Mouse (Mus musculus) CH12.LX (cell line): ENCODE results near the gene Itpr1. TPM values are rescaled to one million over a fixed set of nuclear protein-coding genes. Genes with fewer than 3 reads are reported as not detected.
A peak's percentile ranks its signal among the peaks of the same experiment; 100 is the strongest.

Experiments used
- DNase-seq: peaks from one replicate; pipeline ENCODE4 v3.0.0-alpha.2; 2013; ENCODE audit errors: extremely low read depth
- H3K27ac ChIP-seq: 2 replicates; pipeline ENCODE4 v1.5.1; 2012; ENCODE audit warnings: low read depth, mild to moderate bottlenecking, control low read depth, moderate library complexity; ENCODE audit not compliant: insufficient read depth
- H3K27me3 ChIP-seq: replicated peaks from 2 replicates; pipeline ENCODE3; 2012; ENCODE audit warnings: inconsistent platforms
- H3K36me3 ChIP-seq, 2 experiments: replicated peaks in 1 of 2; 2 replicates each; pipeline versions ENCODE3 to v1.6.1; 2012; ENCODE audit warnings: inconsistent platforms in 1 of 2, low read length in 1 of 2, mild to moderate bottlenecking in 1 of 2, mixed read lengths in 1 of 2, moderate library complexity in 1 of 2; ENCODE audit not compliant: control insufficient read depth in 1 of 2, insufficient read depth in 1 of 2
- H3K4me1 ChIP-seq, 2 experiments: 2 replicates each; pipeline ENCODE4 v1.6.1; 2012; ENCODE audit warnings: inconsistent platforms in 1 of 2, moderate library complexity in 1 of 2; ENCODE audit not compliant: insufficient read depth in 2 of 2, control insufficient read depth in 1 of 2
- H3K4me2 ChIP-seq: 2 replicates; pipeline ENCODE4 v1.6.1; 2012; ENCODE audit warnings: low read depth, mild to moderate bottlenecking, control low read depth; ENCODE audit not compliant: poor library complexity, insufficient read depth, severe bottlenecking
- H3K4me3 ChIP-seq, 3 experiments: fragments of 150-350 bp in 1 of 3; sonication (generic) in 1 of 3; replicated peaks in 1 of 3; 2 replicates each; pipeline versions ENCODE3 to v1.5.1; 2011 to 2012; ENCODE audit warnings: low read depth in 2 of 3, low read length in 2 of 3, mild to moderate bottlenecking in 2 of 3, moderate library complexity in 2 of 3, control low read depth in 1 of 3, improper control_type of control experiment in 1 of 3, inconsistent platforms in 1 of 3, mixed read lengths in 1 of 3; ENCODE audit not compliant: poor library complexity in 1 of 3
- H3K79me2 ChIP-seq: replicated peaks from 2 replicates; pipeline ENCODE4 v1.6.1; 2012; ENCODE audit warnings: mild to moderate bottlenecking, moderate library complexity; ENCODE audit not compliant: control insufficient read depth, poor library complexity, insufficient read depth, severe bottlenecking; ENCODE audit errors: extremely low read depth
- H3K9ac ChIP-seq: 2 replicates; pipeline ENCODE4 v1.6.1; 2012; ENCODE audit warnings: low read depth, mild to moderate bottlenecking, control low read depth, moderate library complexity; ENCODE audit not compliant: insufficient read depth
- H3K9me3 ChIP-seq: replicated peaks from 2 replicates; pipeline ENCODE3; 2012; ENCODE audit warnings: low read length, inconsistent platforms, mixed read lengths
- BHLHE40 ChIP-seq: IDR thresholded peaks from 2 replicates; pipeline ENCODE4 v1.6.1; 2011; ENCODE audit warnings: mild to moderate bottlenecking, low read depth, low read length, improper control_type of control experiment
- CHD1 ChIP-seq: IDR thresholded peaks from 2 replicates; pipeline ENCODE4 v1.6.1; 2012; ENCODE audit warnings: low read depth, low read length, improper control_type of control experiment, inconsistent platforms
- CHD2 ChIP-seq: IDR thresholded peaks from 2 replicates; pipeline ENCODE4 v1.6.1; 2011; ENCODE audit warnings: low read length, improper control_type of control experiment
- CTCF ChIP-seq, 2 experiments: IDR thresholded peaks in 1 of 2; conservative IDR thresholded peaks in 1 of 2; 2 replicates each; pipeline ENCODE4 v1.5.1; 2011 to 2012; ENCODE audit warnings: low read depth in 2 of 2, low read length in 2 of 2, improper control_type of control experiment in 1 of 2, inconsistent platforms in 1 of 2, mild to moderate bottlenecking in 1 of 2, moderate library complexity in 1 of 2
- E2F4 ChIP-seq: IDR thresholded peaks from 2 replicates; pipeline ENCODE4 v1.6.1; 2011; ENCODE audit warnings: low read depth, low read length, improper control_type of control experiment; ENCODE audit not compliant: insufficient replicate concordance
- ETS1 ChIP-seq: conservative IDR thresholded peaks from 2 replicates; pipeline ENCODE4 v1.6.1; 2012; ENCODE audit warnings: low read depth, mild to moderate bottlenecking, inconsistent platforms, low read length, improper control_type of control experiment, moderate library complexity
- GABPA ChIP-seq: IDR thresholded peaks from 2 replicates; pipeline ENCODE4 v1.6.1; 2012; ENCODE audit warnings: low read depth, low read length, improper control_type of control experiment, inconsistent platforms; ENCODE audit not compliant: insufficient replicate concordance
- JUN ChIP-seq: IDR thresholded peaks from 2 replicates; pipeline ENCODE4 v1.6.1; 2011; ENCODE audit warnings: low read depth, mild to moderate bottlenecking, low read length, improper control_type of control experiment, moderate library complexity; ENCODE audit not compliant: insufficient read depth
- JUND ChIP-seq: conservative IDR thresholded peaks from 2 replicates; pipeline ENCODE4 v1.6.1; 2011; ENCODE audit warnings: low read depth, low read length, improper control_type of control experiment
- MAFK ChIP-seq: IDR thresholded peaks from 2 replicates; pipeline ENCODE4 v1.6.1; 2011; ENCODE audit warnings: low read length, improper control_type of control experiment; ENCODE audit not compliant: insufficient replicate concordance
- MAX ChIP-seq: IDR thresholded peaks from 2 replicates; pipeline ENCODE4 v1.6.1; 2011; ENCODE audit warnings: low read length, improper control_type of control experiment
- MEF2A ChIP-seq: IDR thresholded peaks from 2 replicates; pipeline ENCODE4 v1.6.1; 2014; ENCODE audit warnings: low read depth, mild to moderate bottlenecking, inconsistent platforms, low read length, improper control_type of control experiment, borderline replicate concordance
- MXI1 ChIP-seq: IDR thresholded peaks from 2 replicates; pipeline ENCODE4 v1.6.1; 2011; ENCODE audit warnings: mild to moderate bottlenecking, low read depth, low read length, improper control_type of control experiment
- NELFE ChIP-seq: IDR thresholded peaks from 2 replicates; pipeline ENCODE4 v1.6.1; 2011; ENCODE audit warnings: low read depth, low read length, improper control_type of control experiment
- NRF1 ChIP-seq: IDR thresholded peaks from 2 replicates; pipeline ENCODE4 v1.6.1; 2014; ENCODE audit warnings: low read depth, mild to moderate bottlenecking, inconsistent platforms, low read length, improper control_type of control experiment, moderate library complexity
- PAX5 ChIP-seq: IDR thresholded peaks from 2 replicates; pipeline ENCODE4 v1.6.1; 2012; ENCODE audit warnings: low read length, inconsistent platforms, mixed read lengths
- RAD21 ChIP-seq: IDR thresholded peaks from 2 replicates; pipeline ENCODE4 v1.6.1; 2011; ENCODE audit warnings: low read depth, mild to moderate bottlenecking, low read length, improper control_type of control experiment, moderate library complexity
- RCOR1 ChIP-seq: conservative IDR thresholded peaks from 2 replicates; pipeline ENCODE4 v1.6.1; 2012; ENCODE audit warnings: low read depth, mild to moderate bottlenecking, inconsistent platforms, low read length, improper control_type of control experiment
- SMC3 ChIP-seq: IDR thresholded peaks from 2 replicates; pipeline ENCODE4 v1.6.1; 2011; ENCODE audit warnings: low read depth, low read length, improper control_type of control experiment
- TBP ChIP-seq: conservative IDR thresholded peaks from 2 replicates; pipeline ENCODE4 v1.6.1; 2011; ENCODE audit warnings: low read depth, low read length, improper control_type of control experiment
- TCF12 ChIP-seq: IDR thresholded peaks from 2 replicates; pipeline ENCODE4 v1.6.1; 2014; ENCODE audit warnings: low read depth, mild to moderate bottlenecking, inconsistent platforms, low read length, improper control_type of control experiment
- UBTF ChIP-seq: IDR thresholded peaks from 2 replicates; pipeline ENCODE4 v1.6.1; 2012; ENCODE audit warnings: low read depth, mild to moderate bottlenecking, inconsistent platforms, low read length, improper control_type of control experiment, moderate library complexity
- ZKSCAN1 ChIP-seq: IDR thresholded peaks from 2 replicates; pipeline ENCODE4 v1.6.1; 2012; ENCODE audit warnings: low read depth, inconsistent platforms, low read length, improper control_type of control experiment, borderline replicate concordance
- ZMIZ1 ChIP-seq: IDR thresholded peaks from 2 replicates; pipeline ENCODE4 v1.6.1; 2012; ENCODE audit warnings: low read depth, mild to moderate bottlenecking, inconsistent platforms, low read length, improper control_type of control experiment
- ZNF384 ChIP-seq: IDR thresholded peaks from 2 replicates; pipeline ENCODE4 v1.6.1; 2012; ENCODE audit warnings: low read depth, low read length, improper control_type of control experiment, inconsistent platforms
- dilution Hi-C: fragments of 300-500 bp; cut with MboI; formaldehyde crosslinking; loops from 2 replicates; pipeline ENCODE4 v1.14.3; 2020; ENCODE audit warnings: low sequenced_read_pairs; ENCODE audit not compliant: extremely low pct_unique_long_range_greater_than_20kb, extremely low pct_ligation_motif_present
- in situ Hi-C: fragments of 300-500 bp; cut with MboI; formaldehyde crosslinking; loops from 3 replicates; pipeline ENCODE4 v1.14.3; 2019; ENCODE audit warnings: low sequenced_read_pairs, low pct_ligation_motif_present, low pct_unique_long_range_greater_than_20kb, mixed read lengths
- polyA plus RNA-seq: library from polyadenylated mRNA; unstranded; fragments of >175 nt; gene quantifications from 2 replicates; pipeline ENCODE4 v1.2.1, GENCODE M21; 2012; ENCODE audit warnings: low read depth; ENCODE audit not compliant: insufficient read length
- total RNA-seq, 2 experiments: library from RNA; depleted of rRNA; stranded (reverse); fragments of 300-350 nt in 1 of 2; fragments of >200 nt in 1 of 2; gene quantifications; 2 replicates each; pipeline ENCODE4 v1.2.3; 2012 to 2014

Itpr1 gene
- total and polyA plus RNA-seq, 3 experiments: 42.8 to 73.1 (median 53.4) TPM

DNA sequence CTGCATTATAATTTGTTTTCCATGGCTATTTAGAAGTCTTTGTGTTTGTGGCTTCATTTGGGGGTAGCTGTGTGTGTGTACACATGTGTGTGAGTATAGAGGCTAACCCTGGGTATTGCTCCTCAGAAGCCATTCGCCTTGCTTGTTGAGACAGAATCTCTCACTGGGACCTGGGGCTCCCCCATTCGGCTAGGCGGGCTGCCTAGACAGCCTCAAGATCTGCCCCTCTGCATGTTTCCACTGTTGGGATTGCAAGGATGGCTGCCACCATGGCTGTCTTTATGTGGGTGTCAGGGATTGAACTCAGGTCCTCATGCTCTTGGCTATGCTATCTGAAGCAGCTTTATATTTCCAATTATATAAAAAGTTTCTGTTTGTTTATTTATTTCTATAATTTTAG, 44.3 kb downstream of the Itpr1 start:
- Histone ChIP-seq H3K36me3 (peaks cover 0 to 48% of the 10 kb centered on the region in 2 experiments), H3K9ac (no peak overlapping the region), H3K4me3 (no peak overlapping the region), H3K9me3 (no peaks in the 10 kb centered on the region), H3K79me2 (peaks cover 40% of the 10 kb centered on the region), H3K27me3 (no peaks in the 10 kb centered on the region), H3K27ac (no peak overlapping the region), H3K4me2 (no peak overlapping the region), H3K4me1 (peaks cover 13 to 68% of the 10 kb centered on the region in 2 experiments; a peak in 3 of 4 replicates)
- DNase-seq: peak; percentile 51
- dilution Hi-C loops (no loop called here), in situ Hi-C loops (no loop called here)
- TF ChIP-seq MXI1: no peak
- no peak for TF ChIP-seq NRF1
- TF ChIP-seq SMC3: peak; percentile 16; the same call in 1 of the 2 replicates
- no peak for TF ChIP-seq TCF12
- peak; percentile 24 for TF ChIP-seq RAD21
- no peak for TF ChIP-seq ZKSCAN1
- TF ChIP-seq MEF2A: no peak
- peak; percentile 92 for TF ChIP-seq TBP
- TF ChIP-seq PAX5: no peak
- TF ChIP-seq CHD2: no peak
- TF ChIP-seq NELFE: no peak
- TF ChIP-seq CHD1: no peak
- peak; percentile 94; the same call in 1 of the 2 replicates for TF ChIP-seq UBTF
- no peak for TF ChIP-seq ZMIZ1
- TF ChIP-seq ZNF384: no peak
- no peak for TF ChIP-seq JUND
- TF ChIP-seq CTCF (conservative IDR thresholded peaks at IDR 0.05 in 1 of 2, IDR thresholded peaks at IDR 0.05 in 1 of 2; ENCODE audit: low read depth in 2 of 2, low read length in 2 of 2): peak in 1 of 2 experiments; percentile 40; a peak in 2 of 4 replicates
- no peak for TF ChIP-seq BHLHE40
- no peak for TF ChIP-seq E2F4
- TF ChIP-seq MAFK: no peak
- TF ChIP-seq ETS1: no peak
- TF ChIP-seq RCOR1: no peak
- TF ChIP-seq GABPA: no peak

DNA sequence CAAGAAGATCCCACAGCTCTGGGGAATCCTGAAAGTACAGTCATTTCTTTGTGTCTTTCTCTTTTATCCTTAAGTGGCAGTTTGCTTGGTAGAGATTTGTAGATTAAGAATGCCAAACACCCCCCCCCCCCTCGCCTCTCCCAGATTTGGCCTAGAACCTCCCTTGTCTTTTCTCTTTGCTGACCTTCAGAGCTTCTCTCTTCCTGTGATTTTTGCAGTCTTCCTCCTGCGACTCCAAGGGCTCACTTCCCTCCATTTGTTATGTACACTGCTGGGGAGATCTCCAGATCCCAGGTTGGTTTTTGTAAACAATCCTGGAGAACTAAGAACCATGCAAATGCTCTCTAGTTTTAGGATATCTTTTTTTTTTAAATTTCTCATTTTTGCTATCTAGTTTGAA, 45.7 kb downstream of the Itpr1 start:
- peaks cover 49% of the 10 kb centered on the region for H3K79me2 ChIP-seq
- H3K27ac ChIP-seq: no peak overlapping the region
- H3K36me3 ChIP-seq: peaks cover 0 to 40% of the 10 kb centered on the region in 2 experiments
- TF ChIP-seq UBTF (no peak), TCF12 (no peak), MAX (no peak), ZKSCAN1 (no peak), JUND (no peak), MXI1 (no peak), JUN (no peak)
- dilution Hi-C loops: no loop called here
- H3K4me2 ChIP-seq: peak overlapping the region; percentile 66
- in situ Hi-C loops: no loop called here
- H3K4me3 ChIP-seq: no peak overlapping the region
- peaks cover 13 to 74% of the 10 kb centered on the region in 2 experiments; a peak in 3 of 4 replicates for H3K4me1 ChIP-seq
- H3K9me3 ChIP-seq: no peaks in the 10 kb centered on the region
- no peak for DNase-seq
- no peaks in the 10 kb centered on the region for H3K27me3 ChIP-seq
- no peak overlapping the region for H3K9ac ChIP-seq
